Mouse (Mus musculus) T-helper 2 cell (primary cell): ENCODE measurements around the gene Sash1.

Experiments used
- in situ Hi-C: fragments of 300-600 bp; cut with MboI, MseI; formaldehyde crosslinking; loops from one replicate; pipeline ENCODE4 v1.15.1; 2025; ENCODE audit warnings: high pct_unique_total_duplicates

Sash1 gene

GRCm38 (mm10) chr10:8797826-8798225 is 88.0 kb downstream of the Sash1 start:
- in situ Hi-C loops: no loop called here

GRCm38 (mm10) chr10:8795336-8795735 is 90.5 kb downstream of the Sash1 start:
- in situ Hi-C loops: no loop called here

- in situ Hi-C loops: no loop called here
Observed at GRCm38 (mm10) chr10:8792412-8792811, 93.5 kb downstream of the Sash1 start.

GRCm38 (mm10) chr10:8789096-8789495 is 96.8 kb downstream of the Sash1 start:
- in situ Hi-C loops: no loop called here

GRCm38 (mm10) chr10:8787221-8787620 is 98.6 kb downstream of the Sash1 start:
- in situ Hi-C loops: no loop called here

GRCm38 (mm10) chr10:8785451-8786145 is 100.3 kb downstream of the Sash1 start:
- in situ Hi-C loops: no loop called here

GRCm38 (mm10) chr10:8781876-8782372 is 103.9 kb downstream of the Sash1 start:
- in situ Hi-C loops: no loop called here

- in situ Hi-C loops: no loop called here
Observed at GRCm38 (mm10) chr10:8779842-8780241, 106.0 kb downstream of the Sash1 start.

GRCm38 (mm10) chr10:8778845-8779244 is 107.0 kb downstream of the Sash1 start:
- in situ Hi-C loops: no loop called here

- in situ Hi-C loops: no loop called here
Observed at GRCm38 (mm10) chr10:8777552-8778253, 108.2 kb downstream of the Sash1 start.

GRCm38 (mm10) chr10:8776791-8777190 is 109.1 kb downstream of the Sash1 start:
- in situ Hi-C loops: no loop called here

- in situ Hi-C loops: no loop called here
Observed at GRCm38 (mm10) chr10:8775794-8776193, 110.1 kb downstream of the Sash1 start.

GRCm38 (mm10) chr10:8772464-8773209 is 113.2 kb downstream of the Sash1 start:
- in situ Hi-C loops: no loop called here

GRCm38 (mm10) chr10:8770931-8771653 is 114.8 kb downstream of the Sash1 start:
- in situ Hi-C loops: no loop called here

- in situ Hi-C loops: no loop called here
Observed at GRCm38 (mm10) chr10:8768654-8769053, 117.2 kb downstream of the Sash1 start.

- in situ Hi-C loops: no loop called here
Observed at GRCm38 (mm10) chr10:8767381-8767780, 118.5 kb downstream of the Sash1 start.

GRCm38 (mm10) chr10:8765922-8766522 is 119.8 kb downstream of the Sash1 start:
- in situ Hi-C loops: no loop called here

- in situ Hi-C loops: no loop called here
Observed at GRCm38 (mm10) chr10:8762771-8763170, 123.1 kb downstream of the Sash1 start.

- in situ Hi-C loops: no loop called here
Observed at GRCm38 (mm10) chr10:8762209-8762701, 123.6 kb downstream of the Sash1 start.

GRCm38 (mm10) chr10:8761656-8762055 is 124.2 kb downstream of the Sash1 start:
- in situ Hi-C loops: no loop called here

- in situ Hi-C loops: no loop called here
Observed at GRCm38 (mm10) chr10:8760598-8760997, 125.3 kb downstream of the Sash1 start.
